Mouse (Mus musculus): Measurements from ENCODE around the gene Fryl. TPM values are rescaled to one million over a fixed set of nuclear protein-coding genes. Genes with fewer than 3 reads are reported as not detected.

Gene Fryl
- polyA plus RNA-seq, 1 experiment: 29.9 TPM

- no peak for DNase-seq
- WGBS: 67% methylated on average over 8 of the region's 8 CpGs
- H3K4me3 ChIP-seq (ENCODE audit: insufficient read depth, low read depth, low read length): no peak overlapping the region
- H3K27me3 ChIP-seq (replicated peaks; ENCODE audit: control insufficient read depth, insufficient read depth, low read length): no peaks in the 10 kb centered on the region
- 0 out of 2 replicates have a peak, but pooled peaks cover 2% of the 10 kb centered on the region for H3K4me1 ChIP-seq (ENCODE audit: control insufficient read depth, insufficient read depth, low read length)
- no peak overlapping the region for H3K27ac ChIP-seq (ENCODE audit: insufficient read depth, low read depth, low read length)
- no peaks in the 10 kb centered on the region for H3K36me3 ChIP-seq (ENCODE audit: control insufficient read depth, insufficient read depth, low read length)
- TF ChIP-seq POLR2A (IDR thresholded peaks at IDR 0.05; ENCODE audit: low read depth, low read length) (no peak), CTCF (conservative IDR thresholded peaks at IDR 0.05; ENCODE audit: insufficient read depth, insufficient read length, low read depth, low read length) (no peak)
Measured at GRCm38 (mm10) chr5:73248211-73248610, 8.2 kb downstream of the Fryl start.

GRCm38 (mm10) chr5:73246414-73246813 lies 10.0 kb downstream of the Fryl start:
- H3K27me3 ChIP-seq (replicated peaks; ENCODE audit: control insufficient read depth, insufficient read depth, low read length): no peaks in the 10 kb centered on the region
- no peaks in the 10 kb centered on the region for H3K4me1 ChIP-seq (ENCODE audit: control insufficient read depth, insufficient read depth, low read length)
- no peak overlapping the region for H3K4me3 ChIP-seq (ENCODE audit: insufficient read depth, low read depth, low read length)
- no peak overlapping the region for H3K27ac ChIP-seq (ENCODE audit: insufficient read depth, low read depth, low read length)
- TF ChIP-seq CTCF (conservative IDR thresholded peaks at IDR 0.05; ENCODE audit: insufficient read depth, insufficient read length, low read depth, low read length) (no peak), POLR2A (IDR thresholded peaks at IDR 0.05; ENCODE audit: low read depth, low read length) (no peak)
- no peak for DNase-seq
- 86% methylated on average over 6 of the region's 6 CpGs for WGBS
- H3K36me3 ChIP-seq (ENCODE audit: control insufficient read depth, insufficient read depth, low read length): no peaks in the 10 kb centered on the region

GRCm38 (mm10) chr5:73244403-73244802 lies 12.0 kb downstream of the Fryl start:
- 80% methylated on average over 13 of the region's 13 CpGs for WGBS
- TF ChIP-seq CTCF (conservative IDR thresholded peaks at IDR 0.05; ENCODE audit: insufficient read depth, insufficient read length, low read depth, low read length) (no peak), POLR2A (IDR thresholded peaks at IDR 0.05; ENCODE audit: low read depth, low read length) (no peak)

GRCm38 (mm10) chr5:73241966-73242365 lies 14.5 kb downstream of the Fryl start:
- no peaks in the 10 kb centered on the region for H3K4me1 ChIP-seq (ENCODE audit: control insufficient read depth, insufficient read depth, low read length)
- no peak overlapping the region for H3K27ac ChIP-seq (ENCODE audit: insufficient read depth, low read depth, low read length)
- H3K27me3 ChIP-seq (replicated peaks; ENCODE audit: control insufficient read depth, insufficient read depth, low read length): no peaks in the 10 kb centered on the region
- no peaks in the 10 kb centered on the region for H3K36me3 ChIP-seq (ENCODE audit: control insufficient read depth, insufficient read depth, low read length)
- H3K4me3 ChIP-seq (ENCODE audit: insufficient read depth, low read depth, low read length): no peak overlapping the region
- 65% methylated on average over 8 of the region's 8 CpGs for WGBS
- no peak for TF ChIP-seq CTCF (conservative IDR thresholded peaks at IDR 0.05; ENCODE audit: insufficient read depth, insufficient read length, low read depth, low read length)
- no peak for TF ChIP-seq POLR2A (IDR thresholded peaks at IDR 0.05; ENCODE audit: low read depth, low read length)
- DNase-seq: peak; percentile 24

More at GRCm38 (mm10) chr5:73244403-73244802, 12.0 kb downstream of the Fryl start:
- H3K36me3 ChIP-seq (ENCODE audit: control insufficient read depth, insufficient read depth, low read length): no peaks in the 10 kb centered on the region
- DNase-seq: no peak
- no peak overlapping the region for H3K4me3 ChIP-seq (ENCODE audit: insufficient read depth, low read depth, low read length)
- H3K4me1 ChIP-seq (ENCODE audit: control insufficient read depth, insufficient read depth, low read length): no peaks in the 10 kb centered on the region
- H3K27me3 ChIP-seq (replicated peaks; ENCODE audit: control insufficient read depth, insufficient read depth, low read length): no peaks in the 10 kb centered on the region
- no peak overlapping the region for H3K27ac ChIP-seq (ENCODE audit: insufficient read depth, low read depth, low read length)

- no peak overlapping the region for H3K4me3 ChIP-seq (ENCODE audit: insufficient read depth, low read depth, low read length)
- no peaks in the 10 kb centered on the region for H3K4me1 ChIP-seq (ENCODE audit: control insufficient read depth, insufficient read depth, low read length)
- no peaks in the 10 kb centered on the region for H3K36me3 ChIP-seq (ENCODE audit: control insufficient read depth, insufficient read depth, low read length)
- no peaks in the 10 kb centered on the region for H3K27me3 ChIP-seq (replicated peaks; ENCODE audit: control insufficient read depth, insufficient read depth, low read length)
- DNase-seq: no peak
- TF ChIP-seq POLR2A (IDR thresholded peaks at IDR 0.05; ENCODE audit: low read depth, low read length): no peak
- H3K27ac ChIP-seq (ENCODE audit: insufficient read depth, low read depth, low read length): no peak overlapping the region
- 51% methylated on average over 10 of the region's 10 CpGs for WGBS
Measured at GRCm38 (mm10) chr5:73241332-73241731, 15.1 kb downstream of the Fryl start.

GRCm38 (mm10) chr5:73240391-73240790 lies 16.0 kb downstream of the Fryl start:
- Histone ChIP-seq H3K4me3 (ENCODE audit: insufficient read depth, low read depth, low read length) (no peak overlapping the region), H3K27me3 (replicated peaks; ENCODE audit: control insufficient read depth, insufficient read depth, low read length) (no peaks in the 10 kb centered on the region), H3K27ac (ENCODE audit: insufficient read depth, low read depth, low read length) (no peak overlapping the region), H3K36me3 (ENCODE audit: control insufficient read depth, insufficient read depth, low read length) (no peaks in the 10 kb centered on the region), H3K4me1 (ENCODE audit: control insufficient read depth, insufficient read depth, low read length) (no peaks in the 10 kb centered on the region)
- WGBS: 95% methylated on average over 6 of the region's 6 CpGs
- TF ChIP-seq CTCF (conservative IDR thresholded peaks at IDR 0.05; ENCODE audit: insufficient read depth, insufficient read length, low read depth, low read length) (no peak), POLR2A (IDR thresholded peaks at IDR 0.05; ENCODE audit: low read depth, low read length) (no peak)
- no peak for DNase-seq

- H3K4me1 ChIP-seq (ENCODE audit: control insufficient read depth, insufficient read depth, low read length): no peaks in the 10 kb centered on the region
- no peak for DNase-seq
- no peaks in the 10 kb centered on the region for H3K27me3 ChIP-seq (replicated peaks; ENCODE audit: control insufficient read depth, insufficient read depth, low read length)
- no peak overlapping the region for H3K4me3 ChIP-seq (ENCODE audit: insufficient read depth, low read depth, low read length)
- no peaks in the 10 kb centered on the region for H3K36me3 ChIP-seq (ENCODE audit: control insufficient read depth, insufficient read depth, low read length)
- TF ChIP-seq POLR2A (IDR thresholded peaks at IDR 0.05; ENCODE audit: low read depth, low read length) (no peak), CTCF (conservative IDR thresholded peaks at IDR 0.05; ENCODE audit: insufficient read depth, insufficient read length, low read depth, low read length) (no peak)
- 52% methylated on average over 6 of the region's 6 CpGs for WGBS
- no peak overlapping the region for H3K27ac ChIP-seq (ENCODE audit: insufficient read depth, low read depth, low read length)
Measured at GRCm38 (mm10) chr5:73236894-73237334, 19.5 kb downstream of the Fryl start.

Measured in kidney, adult 2 months (tissue).